Mouse (Mus musculus) left cerebral cortex, adult 18-20 months (tissue): Measurements from ENCODE around the gene Cdca5. TPM values are rescaled to one million over a fixed set of nuclear protein-coding genes. Genes with fewer than 3 reads are reported as not detected.
"Not testable (repeated sequence)": the region's sequence is repeated elsewhere in the genome, so short reads cannot be mapped to it uniquely, and the experiment has no call there.

ENCODE experiments used
- DNase-seq, 2 experiments: peaks; one replicate each; pipeline ENCODE4 v3.0.0; 2021 to 2022; ENCODE audit warnings: low spot score in 2 of 2, mixed read lengths in 1 of 2
- long read RNA-seq, 2 experiments: library from polyadenylated mRNA; stranded (forward); transcript quantifications; one replicate each; pipeline ENCODE4 v2.0.0; 2021
- total RNA-seq, 2 experiments: library from RNA; stranded (reverse); gene quantifications; 2 replicates each; pipeline ENCODE4 v1.2.3; 2021

Gene Cdca5
- under 1 TPM in 1 of 2 experiments, not detected in 1; 0.26 TPM for total RNA-seq
- long read RNA-seq, experiment 1, result 0 reads
- long read RNA-seq, experiment 2, result 0 reads

GRCm38 (mm10) chr19:6084478-6085248 lies at the start of gene Cdca5, which contains the start of gene Zfpl1:
Gene Cdca5, plus strand, starts transcription at chr19:6084983.
Gene Zfpl1, minus strand, starts transcription at chr19:6084956.
- peak; percentile 95 to 96 for DNase-seq

- DNase-seq, result no peak
These were observed 48.7 kb upstream of the Cdca5 start for GRCm38 (mm10) chr19:6035966-6036585.

GRCm38 (mm10) chr19:6037695-6038094 lies 47.1 kb upstream of the Cdca5 start:
- no peak for DNase-seq

- DNase-seq, result no peak
These were observed 46.5 kb upstream of the Cdca5 start for GRCm38 (mm10) chr19:6038326-6038725.

- DNase-seq, result no peak
These were observed 44.8 kb upstream of the Cdca5 start for GRCm38 (mm10) chr19:6040002-6040401.

GRCm38 (mm10) chr19:6042293-6042692 lies 42.5 kb upstream of the Cdca5 start:
- no peak for DNase-seq

GRCm38 (mm10) chr19:6044102-6044501 lies 40.7 kb upstream of the Cdca5 start:
- DNase-seq, result not testable (repeated sequence)

GRCm38 (mm10) chr19:6045366-6046293 lies 39.2 kb upstream of the Cdca5 start:
- DNase-seq, result no peak

GRCm38 (mm10) chr19:6046294-6047153 lies 38.3 kb upstream of the Cdca5 start, which contains the start of gene Syvn1:
Gene Syvn1, plus strand, starts transcription at chr19:6046576.
- peak; percentile 85 to 92 for DNase-seq

- no peak for DNase-seq
These were observed 37.5 kb upstream of the Cdca5 start for GRCm38 (mm10) chr19:6047154-6047898.

GRCm38 (mm10) chr19:6047899-6048166 lies 37.0 kb upstream of the Cdca5 start:
- no peak for DNase-seq

GRCm38 (mm10) chr19:6048681-6049410 lies 35.9 kb upstream of the Cdca5 start:
- no peak for DNase-seq

GRCm38 (mm10) chr19:6052516-6052915 lies 32.3 kb upstream of the Cdca5 start:
- DNase-seq, result no peak

GRCm38 (mm10) chr19:6054296-6054695 lies 30.5 kb upstream of the Cdca5 start:
- no peak for DNase-seq

GRCm38 (mm10) chr19:6056696-6057095 lies 28.1 kb upstream of the Cdca5 start:
- no peak for DNase-seq

- peak; percentile 99 to 100 for DNase-seq
These were observed 27.3 kb upstream of the Cdca5 start, which contains the start of the genes Mrpl49 and Fau for GRCm38 (mm10) chr19:6057313-6058096. Gene Mrpl49, minus strand, starts transcription at chr19:6057785. Gene Fau, plus strand, starts transcription at chr19:6057844.

- no peak for DNase-seq
These were observed 26.3 kb upstream of the Cdca5 start for GRCm38 (mm10) chr19:6058513-6058912.

- DNase-seq, result no peak
These were observed 25.8 kb upstream of the Cdca5 start for GRCm38 (mm10) chr19:6058966-6059365.
